Mouse (Mus musculus): Measurements from ENCODE around the gene Saal1. TPM values are rescaled to one million over a fixed set of nuclear protein-coding genes. Genes with fewer than 3 reads are reported as not detected.
"Not testable (repeated sequence)": the region's sequence is repeated elsewhere in the genome, so short reads cannot be mapped to it uniquely, and the experiment has no call there.

Saal1 gene
- polyA plus RNA-seq (2011; ENCODE audit: insufficient read depth, insufficient read length, low read depth, missing spikeins), result 36.5 and 40.2 TPM in 2 replicates

DNA sequence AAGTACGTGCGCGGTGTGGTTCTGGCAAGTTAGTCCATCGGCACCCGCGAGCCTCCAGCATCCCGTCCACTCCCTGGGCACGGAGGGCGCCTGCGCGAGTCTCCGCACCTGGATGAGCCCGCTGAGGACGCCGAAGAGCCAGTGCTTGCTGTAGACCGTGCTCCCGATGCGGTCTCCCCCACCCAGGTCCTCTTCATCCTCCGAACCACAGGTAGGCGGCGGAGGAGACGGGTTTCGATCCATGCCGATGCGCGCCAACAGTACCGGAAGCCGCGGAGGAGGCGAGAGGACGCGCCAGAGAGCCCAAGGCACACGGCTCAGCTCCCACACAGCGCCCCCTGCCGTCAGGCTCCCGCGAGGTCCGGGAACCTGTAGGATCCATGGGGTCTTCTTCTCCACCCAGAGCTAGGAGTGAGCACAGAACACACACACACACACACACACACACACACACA, at the start of gene Saal1:
Gene Saal1, minus strand, starts transcription at position 291 of the 455 bp plus-strand sequence.
- Histone ChIP-seq H3K9me3 (replicated peaks; ENCODE audit: control insufficient read depth, insufficient read depth, low read length, poor library complexity, severe bottlenecking) (no peaks in the 10 kb centered on the region), H3K27me3 (ENCODE audit: control insufficient read depth, insufficient read depth, low read length, poor library complexity, severe bottlenecking) (no peaks in the 10 kb centered on the region), H3K4me3 (ENCODE audit: low read depth, low read length) (peak within 1 kb of the TSS; percentile 99), H3K27ac (ENCODE audit: insufficient read depth, low read length) (peak within 1 kb of the TSS; percentile 14; the same call in 1 of the 2 replicates), H3K4me1 (ENCODE audit: control insufficient read depth, insufficient read depth, low read length) (no peaks in the 10 kb centered on the region), H3K9ac (ENCODE audit: low read depth, poor library complexity, severe bottlenecking) (peak within 1 kb of the TSS; percentile 65), H3K36me3 (ENCODE audit: control insufficient read depth, insufficient read depth, low read length, poor library complexity, severe bottlenecking) (peaks cover 26% of the 10 kb centered on the region)
- TF ChIP-seq CTCF (IDR thresholded peaks at IDR 0.05; ENCODE audit: low read depth, low read length), result peak; percentile 90
- peak; percentile 7 for TF ChIP-seq POLR2A (IDR thresholded peaks at IDR 0.05; ENCODE audit: insufficient read depth, low read length)
- 0 out of 2 replicates have a peak, but pooled peaks have one; percentile 47 for TF ChIP-seq EP300 (IDR thresholded peaks at IDR 0.05; ENCODE audit: insufficient read depth, low read depth, low read length)

DNA sequence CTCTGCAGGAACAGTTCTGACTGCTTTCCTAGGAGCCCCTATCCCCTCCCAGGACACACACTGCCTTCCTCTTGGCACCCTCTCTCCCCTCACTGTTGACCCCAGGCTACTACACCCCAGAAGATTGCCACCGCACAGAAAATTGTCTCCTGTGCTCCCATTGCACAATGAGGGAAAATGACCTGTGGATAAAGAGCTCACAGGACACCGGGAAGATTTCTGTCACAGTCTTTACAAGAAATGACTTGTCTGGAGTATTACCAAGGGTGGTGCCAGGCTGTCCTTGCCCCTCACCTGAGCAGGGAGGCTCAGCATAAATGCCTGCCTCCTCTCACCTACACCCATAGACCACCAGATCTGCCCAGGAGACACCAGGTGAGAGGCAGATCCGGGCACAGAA, 41.0 kb upstream of the Saal1 start, which contains the start of gene Saa2:
Gene Saa2, plus strand, starts transcription at position 301 of the 400 bp plus-strand sequence.
- Histone ChIP-seq H3K27ac (ENCODE audit: insufficient read depth, low read length) (no peak within 1 kb of the TSS), H3K9me3 (replicated peaks; ENCODE audit: control insufficient read depth, insufficient read depth, low read length, poor library complexity, severe bottlenecking) (no peaks in the 10 kb centered on the region), H3K27me3 (ENCODE audit: control insufficient read depth, insufficient read depth, low read length, poor library complexity, severe bottlenecking) (no peaks in the 10 kb centered on the region), H3K36me3 (ENCODE audit: control insufficient read depth, insufficient read depth, low read length, poor library complexity, severe bottlenecking) (no peaks in the 10 kb centered on the region), H3K9ac (ENCODE audit: low read depth, poor library complexity, severe bottlenecking) (no peak within 1 kb of the TSS), H3K4me1 (ENCODE audit: control insufficient read depth, insufficient read depth, low read length) (peaks cover 4% of the 10 kb centered on the region), H3K4me3 (ENCODE audit: low read depth, low read length) (no peak within 1 kb of the TSS)
- TF ChIP-seq CTCF (IDR thresholded peaks at IDR 0.05; ENCODE audit: low read depth, low read length), result no peak
- no peak for TF ChIP-seq EP300 (IDR thresholded peaks at IDR 0.05; ENCODE audit: insufficient read depth, low read depth, low read length)
- TF ChIP-seq POLR2A (IDR thresholded peaks at IDR 0.05; ENCODE audit: insufficient read depth, low read length), result no peak

DNA sequence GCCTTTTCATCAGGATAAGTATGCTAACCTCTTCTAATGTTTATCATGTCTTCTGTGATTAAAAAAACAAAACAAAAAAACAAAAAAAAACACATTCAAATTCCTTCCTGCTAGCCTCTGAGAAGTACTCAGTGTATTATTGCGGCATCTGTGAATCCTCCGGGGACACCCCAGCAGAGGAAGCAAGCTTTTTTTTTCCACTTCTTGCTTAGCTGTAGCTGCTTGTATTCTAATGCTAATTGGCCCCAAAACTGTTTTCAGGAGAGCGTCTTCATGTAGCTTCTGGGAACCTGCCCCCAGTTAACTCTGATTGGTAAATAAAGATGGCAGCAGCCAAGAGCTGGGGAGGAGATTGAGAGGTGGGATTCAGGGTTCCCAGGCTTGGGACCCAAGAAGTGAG, 38.0 kb upstream of the Saal1 start:
- no peaks in the 10 kb centered on the region for H3K27me3 ChIP-seq (ENCODE audit: control insufficient read depth, insufficient read depth, low read length, poor library complexity, severe bottlenecking)
- 0 out of 2 replicates have a peak overlapping the region, but pooled peaks have one; percentile 16 for H3K27ac ChIP-seq (ENCODE audit: insufficient read depth, low read length)
- H3K9ac ChIP-seq (ENCODE audit: low read depth, poor library complexity, severe bottlenecking), result peak overlapping the region; percentile 36
- H3K36me3 ChIP-seq (ENCODE audit: control insufficient read depth, insufficient read depth, low read length, poor library complexity, severe bottlenecking), result no peaks in the 10 kb centered on the region
- H3K4me3 ChIP-seq (ENCODE audit: low read depth, low read length), result peak overlapping the region; percentile 40
- peaks cover 4% of the 10 kb centered on the region for H3K4me1 ChIP-seq (ENCODE audit: control insufficient read depth, insufficient read depth, low read length)
- H3K9me3 ChIP-seq (replicated peaks; ENCODE audit: control insufficient read depth, insufficient read depth, low read length, poor library complexity, severe bottlenecking), result no peaks in the 10 kb centered on the region
- no peak for TF ChIP-seq POLR2A (IDR thresholded peaks at IDR 0.05; ENCODE audit: insufficient read depth, low read length)
- TF ChIP-seq EP300 (IDR thresholded peaks at IDR 0.05; ENCODE audit: insufficient read depth, low read depth, low read length), result no peak
- no peak for TF ChIP-seq CTCF (IDR thresholded peaks at IDR 0.05; ENCODE audit: low read depth, low read length)

- H3K36me3 ChIP-seq (ENCODE audit: control insufficient read depth, insufficient read depth, low read length, poor library complexity, severe bottlenecking), result no peaks in the 10 kb centered on the region
- H3K27me3 ChIP-seq (ENCODE audit: control insufficient read depth, insufficient read depth, low read length, poor library complexity, severe bottlenecking), result no peaks in the 10 kb centered on the region
- no peak overlapping the region for H3K4me3 ChIP-seq (ENCODE audit: low read depth, low read length)
- no peak overlapping the region for H3K27ac ChIP-seq (ENCODE audit: insufficient read depth, low read length)
- peaks cover 4% of the 10 kb centered on the region for H3K4me1 ChIP-seq (ENCODE audit: control insufficient read depth, insufficient read depth, low read length)
- no peak overlapping the region for H3K9ac ChIP-seq (ENCODE audit: low read depth, poor library complexity, severe bottlenecking)
- H3K9me3 ChIP-seq (replicated peaks; ENCODE audit: control insufficient read depth, insufficient read depth, low read length, poor library complexity, severe bottlenecking), result no peaks in the 10 kb centered on the region
- TF ChIP-seq POLR2A (IDR thresholded peaks at IDR 0.05; ENCODE audit: insufficient read depth, low read length) (no peak), EP300 (IDR thresholded peaks at IDR 0.05; ENCODE audit: insufficient read depth, low read depth, low read length) (no peak), CTCF (IDR thresholded peaks at IDR 0.05; ENCODE audit: low read depth, low read length) (no peak)
These were observed 35.9 kb upstream of the Saal1 start for GRCm38 (mm10) chr7:46746381-46746780.

DNA sequence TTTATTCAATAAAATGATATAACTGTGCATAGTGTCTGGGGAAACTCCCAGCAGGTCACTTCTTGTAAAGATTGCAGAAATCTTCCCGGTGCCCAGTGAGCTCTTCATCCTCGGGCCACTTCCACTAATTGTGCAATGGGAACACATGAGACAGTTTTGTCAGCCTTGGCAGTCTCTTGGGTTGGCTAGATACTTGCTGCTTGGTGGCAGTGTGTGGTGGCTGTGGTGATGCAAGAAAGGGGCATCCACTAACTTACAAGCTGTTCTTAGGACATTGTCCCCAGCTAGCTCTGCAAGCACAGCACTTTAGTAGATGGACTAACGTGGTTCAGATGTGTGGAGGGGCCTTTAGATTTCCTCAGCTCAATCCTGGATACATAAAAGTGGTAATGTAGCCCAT, 35.3 kb upstream of the Saal1 start:
- no peak overlapping the region for H3K27ac ChIP-seq (ENCODE audit: insufficient read depth, low read length)
- no peak overlapping the region for H3K4me3 ChIP-seq (ENCODE audit: low read depth, low read length)
- no peaks in the 10 kb centered on the region for H3K27me3 ChIP-seq (ENCODE audit: control insufficient read depth, insufficient read depth, low read length, poor library complexity, severe bottlenecking)
- peaks cover 4% of the 10 kb centered on the region for H3K4me1 ChIP-seq (ENCODE audit: control insufficient read depth, insufficient read depth, low read length)
- H3K9me3 ChIP-seq (replicated peaks; ENCODE audit: control insufficient read depth, insufficient read depth, low read length, poor library complexity, severe bottlenecking), result no peaks in the 10 kb centered on the region
- no peaks in the 10 kb centered on the region for H3K36me3 ChIP-seq (ENCODE audit: control insufficient read depth, insufficient read depth, low read length, poor library complexity, severe bottlenecking)
- H3K9ac ChIP-seq (ENCODE audit: low read depth, poor library complexity, severe bottlenecking), result no peak overlapping the region
- TF ChIP-seq EP300 (IDR thresholded peaks at IDR 0.05; ENCODE audit: insufficient read depth, low read depth, low read length) (no peak), POLR2A (IDR thresholded peaks at IDR 0.05; ENCODE audit: insufficient read depth, low read length) (no peak), CTCF (IDR thresholded peaks at IDR 0.05; ENCODE audit: low read depth, low read length) (no peak)

DNA sequence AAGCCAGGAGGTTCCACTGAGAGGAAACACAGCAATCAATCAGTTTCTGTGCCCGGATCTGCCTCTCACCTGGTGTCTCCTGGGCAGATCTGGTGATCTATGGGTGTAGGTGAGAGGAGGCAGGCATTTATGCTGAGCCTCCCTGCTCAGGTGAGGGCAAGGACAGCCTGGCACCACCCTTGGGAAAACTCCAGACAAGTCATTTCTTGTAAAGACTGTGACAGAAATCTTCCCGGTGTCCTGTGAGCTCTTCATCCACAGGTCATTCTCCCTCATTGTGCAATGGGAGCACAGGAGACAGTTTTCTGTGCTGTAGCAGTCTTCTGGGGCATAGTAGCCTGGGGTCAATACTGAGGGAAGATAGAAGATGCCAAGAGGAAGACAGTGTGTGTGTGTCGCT, 32.4 kb upstream of the Saal1 start, which contains the start of gene Saa1:
Gene Saa1, minus strand, starts transcription at position 101 of the 400 bp plus-strand sequence.
- not testable (repeated sequence) for H3K9ac ChIP-seq (ENCODE audit: low read depth, poor library complexity, severe bottlenecking); H3K9me3 ChIP-seq (replicated peaks; ENCODE audit: control insufficient read depth, insufficient read depth, low read length, poor library complexity, severe bottlenecking); H3K4me3 ChIP-seq (ENCODE audit: low read depth, low read length); H3K36me3 ChIP-seq (ENCODE audit: control insufficient read depth, insufficient read depth, low read length, poor library complexity, severe bottlenecking); H3K27me3 ChIP-seq (ENCODE audit: control insufficient read depth, insufficient read depth, low read length, poor library complexity, severe bottlenecking); H3K27ac ChIP-seq (ENCODE audit: insufficient read depth, low read length); H3K4me1 ChIP-seq (ENCODE audit: control insufficient read depth, insufficient read depth, low read length)

GRCm38 (mm10) chr7:46740041-46740440, 29.6 kb upstream of the Saal1 start:
- not testable (repeated sequence) for H3K4me3 ChIP-seq (ENCODE audit: low read depth, low read length); H3K27ac ChIP-seq (ENCODE audit: insufficient read depth, low read length); H3K9me3 ChIP-seq (replicated peaks; ENCODE audit: control insufficient read depth, insufficient read depth, low read length, poor library complexity, severe bottlenecking)

More at GRCm38 (mm10) chr7:46740041-46740440, 29.6 kb upstream of the Saal1 start:
- H3K9ac ChIP-seq (ENCODE audit: low read depth, poor library complexity, severe bottlenecking); H3K27me3 ChIP-seq (ENCODE audit: control insufficient read depth, insufficient read depth, low read length, poor library complexity, severe bottlenecking); H3K36me3 ChIP-seq (ENCODE audit: control insufficient read depth, insufficient read depth, low read length, poor library complexity, severe bottlenecking); H3K4me1 ChIP-seq (ENCODE audit: control insufficient read depth, insufficient read depth, low read length): not testable (repeated sequence)

All from ES-Bruce4 (cell line).